Mouse (Mus musculus) forebrain, embryonic 16.5 days (tissue): ENCODE measurements around the gene Gm20388. TPM values are rescaled to one million over a fixed set of nuclear protein-coding genes. Genes with fewer than 3 reads are reported as not detected.

Source experiments
- ATAC-seq: fragments of 200-750 bp; cut with Nextera tagmentation; 2 replicates; pipeline ENCODE4 v1.8.0; 2017; ENCODE audit warnings: mild to moderate bottlenecking, moderate library complexity
- H3K27ac ChIP-seq: fragments of 300-500 bp; sonication (generic); 2 replicates; pipeline ENCODE4 v1.5.1; 2014; ENCODE audit warnings: low read length, control low read depth
- H3K27me3 ChIP-seq: fragments of 300-500 bp; sonication (generic); replicated peaks from 2 replicates; pipeline ENCODE4 v1.6.1; 2014; ENCODE audit warnings: low read length; ENCODE audit not compliant: control insufficient read depth, insufficient read depth
- H3K36me3 ChIP-seq: fragments of 300-500 bp; sonication (generic); 2 replicates; pipeline ENCODE4 v1.6.1; 2014; ENCODE audit not compliant: control insufficient read depth, insufficient read depth
- H3K4me1 ChIP-seq: fragments of 300-500 bp; sonication (generic); replicated peaks from 2 replicates; pipeline ENCODE4 v1.6.1; 2014; ENCODE audit warnings: low read length; ENCODE audit not compliant: control insufficient read depth, insufficient read depth
- H3K4me2 ChIP-seq: fragments of 300-500 bp; sonication (generic); 2 replicates; pipeline ENCODE4 v1.6.1; 2014; ENCODE audit warnings: mild to moderate bottlenecking, low read length, control low read depth
- H3K4me3 ChIP-seq: fragments of 300-500 bp; sonication (generic); replicated peaks from 2 replicates; pipeline ENCODE4 v1.5.1; 2014; ENCODE audit warnings: mild to moderate bottlenecking, low read length, control low read depth
- H3K9ac ChIP-seq: fragments of 300-500 bp; sonication (generic); replicated peaks from 2 replicates; pipeline ENCODE4 v1.6.1; 2014; ENCODE audit warnings: low read depth, low read length, control low read depth
- H3K9me3 ChIP-seq: fragments of 300-500 bp; sonication (generic); 2 replicates; pipeline ENCODE4 v1.6.1; 2016; ENCODE audit warnings: low read length; ENCODE audit not compliant: control insufficient read depth
- WGBS: fragments of 180-500 bp; shearing (Covaris S2); extraction: QIAGEN DNeasy Blood & Tissue Kit; methylation state at CpG from one replicate; pipeline ENCODE4 v1.1.7; 2014; 5-methylcytosine and 5-hydroxymethylcytosine counted together
- polyA plus RNA-seq: library from polyadenylated mRNA; unstranded; fragments of >200 nt; fragmentation: Nextera tagmentation; extraction: Ambion mirVana; gene quantifications from 2 replicates; pipeline ENCODE4 v1.2.1, GENCODE M21; 2015

Gm20388 gene
- polyA plus RNA-seq, 1 experiment from 2014 or later = 4.7 TPM

GRCm38 (mm10) chr8:122192771-122193170 is 2282.1 kb downstream of the Gm20388 start:
- H3K4me2 ChIP-seq = no peak overlapping the region
- no peak overlapping the region for H3K27ac ChIP-seq
- WGBS = 82% methylated on average over 5 of the region's 5 CpGs
- no peak overlapping the region for H3K4me3 ChIP-seq
- no peaks in the 10 kb centered on the region for H3K27me3 ChIP-seq
- no peaks in the 10 kb centered on the region for H3K9me3 ChIP-seq
- H3K4me1 ChIP-seq = peaks cover 16% of the 10 kb centered on the region
- no peak for ATAC-seq
- no peak overlapping the region for H3K9ac ChIP-seq
- no peaks in the 10 kb centered on the region for H3K36me3 ChIP-seq

GRCm38 (mm10) chr8:122193521-122193920 is 2282.9 kb downstream of the Gm20388 start:
- Histone ChIP-seq H3K4me1 (peaks cover 16% of the 10 kb centered on the region), H3K4me2 (no peak overlapping the region), H3K27me3 (no peaks in the 10 kb centered on the region), H3K9ac (no peak overlapping the region), H3K9me3 (no peaks in the 10 kb centered on the region), H3K36me3 (no peaks in the 10 kb centered on the region), H3K4me3 (no peak overlapping the region), H3K27ac (no peak overlapping the region)
- 69% methylated on average over 11 of the region's 11 CpGs for whole genome bisulfite sequencing
- ATAC-seq = no peak

DNA sequence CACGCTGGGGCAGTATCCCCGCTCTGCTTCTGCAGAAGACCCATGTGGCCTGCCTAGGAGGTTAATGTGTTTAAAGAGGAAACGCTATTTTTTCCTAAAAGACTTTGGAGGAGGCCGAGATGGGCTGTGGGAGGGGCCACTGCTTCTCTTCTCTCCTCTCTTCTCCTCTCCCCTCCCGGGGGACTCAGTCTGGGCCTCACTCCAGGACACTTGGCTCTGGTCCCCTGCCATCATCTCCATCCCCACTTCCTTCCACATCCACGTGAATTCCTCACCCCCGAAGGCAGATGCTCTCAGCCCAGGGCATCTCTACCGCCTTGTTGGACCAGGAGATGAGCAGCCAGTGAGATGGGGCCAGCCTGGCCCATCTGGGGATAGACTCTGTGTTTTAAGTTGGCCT is 2283.8 kb downstream of the Gm20388 start:
- H3K36me3 ChIP-seq = no peaks in the 10 kb centered on the region
- no peak overlapping the region for H3K4me3 ChIP-seq
- no peaks in the 10 kb centered on the region for H3K27me3 ChIP-seq
- H3K4me1 ChIP-seq = peaks cover 16% of the 10 kb centered on the region
- H3K9ac ChIP-seq = no peak overlapping the region
- no peak overlapping the region for H3K27ac ChIP-seq
- no peak for ATAC-seq
- WGBS = 59% methylated on average over 8 of the region's 8 CpGs
- no peaks in the 10 kb centered on the region for H3K9me3 ChIP-seq
- no peak overlapping the region for H3K4me2 ChIP-seq

DNA sequence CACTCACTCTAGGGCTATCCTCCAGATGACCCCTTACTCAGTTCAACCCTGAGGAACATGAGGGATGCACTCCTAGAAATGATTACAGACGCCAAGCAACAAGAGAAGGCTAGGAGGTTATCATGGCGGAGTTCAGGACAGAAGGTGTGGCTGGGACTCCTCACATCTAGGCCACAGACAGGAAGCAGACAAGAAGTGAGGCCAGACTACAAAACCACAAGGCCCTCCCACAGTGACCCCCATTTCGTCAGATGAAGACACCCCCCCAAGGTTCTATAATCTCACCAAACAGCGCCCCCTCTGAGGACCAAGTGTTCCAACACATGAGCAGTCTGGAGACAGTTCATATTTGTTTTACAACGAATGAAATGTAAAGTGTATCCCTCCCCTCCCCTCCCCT is 2286.7 kb downstream of the Gm20388 start:
- Histone ChIP-seq H3K4me1 (0 out of 2 replicates have a peak, but pooled peaks cover 3% of the 10 kb centered on the region), H3K4me3 (no peak overlapping the region), H3K9ac (no peak overlapping the region), H3K27me3 (no peaks in the 10 kb centered on the region), H3K27ac (no peak overlapping the region), H3K4me2 (no peak overlapping the region), H3K36me3 (no peaks in the 10 kb centered on the region), H3K9me3 (no peaks in the 10 kb centered on the region)
- no peak for ATAC-seq
- WGBS = 75% methylated on average over 5 of the region's 5 CpGs

DNA sequence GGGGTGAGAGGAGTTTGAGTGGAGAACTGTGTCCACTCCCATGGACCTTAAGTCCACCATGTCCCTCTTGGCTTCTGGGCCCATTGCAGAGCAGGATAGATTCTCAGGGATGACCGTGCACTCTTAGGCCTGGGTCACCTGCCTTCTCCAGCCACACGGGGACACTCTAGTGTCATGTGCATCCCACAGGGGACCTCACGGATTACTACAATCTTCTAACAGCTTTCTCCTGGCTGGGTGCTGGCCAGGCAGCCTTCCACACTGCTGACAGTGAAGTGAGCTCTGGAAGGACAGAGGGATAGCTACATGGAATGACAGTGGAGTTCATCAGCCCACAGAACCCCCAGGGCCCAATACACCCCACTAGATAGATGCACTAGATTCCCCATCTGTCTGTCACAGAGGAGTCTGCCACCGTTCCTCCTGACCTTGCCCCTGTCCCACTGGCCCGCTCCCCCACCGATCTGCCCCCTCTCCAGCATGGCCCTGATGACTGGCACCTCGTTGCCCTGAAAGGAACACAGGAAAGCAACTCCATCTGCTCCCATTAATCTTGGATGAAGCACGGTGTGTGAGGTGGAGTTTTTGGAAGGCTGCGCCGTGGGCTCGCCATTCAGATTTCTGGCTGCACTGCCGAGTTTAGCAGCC is 2287.9 kb downstream of the Gm20388 start:
- Histone ChIP-seq H3K9ac (no peak overlapping the region), H3K9me3 (no peaks in the 10 kb centered on the region), H3K27ac (no peak overlapping the region), H3K4me3 (no peak overlapping the region), H3K27me3 (no peaks in the 10 kb centered on the region), H3K36me3 (no peaks in the 10 kb centered on the region), H3K4me2 (no peak overlapping the region), H3K4me1 (0 out of 2 replicates have a peak, but pooled peaks cover 3% of the 10 kb centered on the region)
- ATAC-seq = no peak
- WGBS = 62% methylated on average over 12 of the region's 12 CpGs

- H3K27ac ChIP-seq = no peak overlapping the region
- no peak overlapping the region for H3K4me3 ChIP-seq
- H3K36me3 ChIP-seq = no peaks in the 10 kb centered on the region
- no peak overlapping the region for H3K4me2 ChIP-seq
- no peak overlapping the region for H3K9ac ChIP-seq
- ATAC-seq = no peak
- 0 out of 2 replicates have a peak, but pooled peaks cover 3% of the 10 kb centered on the region for H3K4me1 ChIP-seq
- 88% methylated on average over 9 of the region's 9 CpGs for WGBS
- H3K9me3 ChIP-seq = no peaks in the 10 kb centered on the region
- H3K27me3 ChIP-seq = no peaks in the 10 kb centered on the region
Measured at GRCm38 (mm10) chr8:122199191-122199590, 2288.6 kb downstream of the Gm20388 start.

- Histone ChIP-seq H3K27me3 (no peaks in the 10 kb centered on the region), H3K9me3 (no peaks in the 10 kb centered on the region), H3K36me3 (no peaks in the 10 kb centered on the region), H3K4me2 (no peak overlapping the region), H3K4me3 (no peak overlapping the region), H3K27ac (no peak overlapping the region), H3K9ac (no peak overlapping the region), H3K4me1 (no peaks in the 10 kb centered on the region)
- ATAC-seq = no peak
- 76% methylated on average over 4 of the region's 4 CpGs for WGBS
Measured at GRCm38 (mm10) chr8:122199841-122200240, 2289.2 kb downstream of the Gm20388 start.

- no peak overlapping the region for H3K9ac ChIP-seq
- WGBS = 85% methylated on average over 3 of the region's 3 CpGs
- no peak for ATAC-seq
- no peaks in the 10 kb centered on the region for H3K36me3 ChIP-seq
- no peaks in the 10 kb centered on the region for H3K4me1 ChIP-seq
- no peak overlapping the region for H3K4me3 ChIP-seq
- H3K9me3 ChIP-seq = peaks cover 2% of the 10 kb centered on the region; the same call in 1 of the 2 replicates
- 0 out of 2 replicates have a peak, but pooled peaks cover 2% of the 10 kb centered on the region for H3K27me3 ChIP-seq
- no peak overlapping the region for H3K27ac ChIP-seq
- H3K4me2 ChIP-seq = no peak overlapping the region
Measured at GRCm38 (mm10) chr8:122211591-122211990, 2300.9 kb downstream of the Gm20388 start.

GRCm38 (mm10) chr8:122215630-122216029 is 2305.0 kb downstream of the Gm20388 start:
- Histone ChIP-seq H3K4me1 (no peaks in the 10 kb centered on the region), H3K9me3 (no peaks in the 10 kb centered on the region), H3K4me3 (no peak overlapping the region), H3K27ac (no peak overlapping the region), H3K9ac (no peak overlapping the region), H3K27me3 (0 out of 2 replicates have a peak, but pooled peaks cover 2% of the 10 kb centered on the region), H3K36me3 (no peaks in the 10 kb centered on the region), H3K4me2 (no peak overlapping the region)
- WGBS = 87% methylated on average over 8 of the region's 8 CpGs
- ATAC-seq = no peak
